Mouse (Mus musculus) gonadal fat pad, adult 2 months (tissue): ENCODE measurements at regions not wholly inside any gene's neighbourhood (a gene's known extent, or its start where the extent isn't known, plus 50 kb on each side); places are given as distances from the start of the nearest gene placed in this dataset.
A peak's percentile ranks its signal among the peaks of the same experiment; 100 is the strongest.
"Not testable (repeated sequence)": the region's sequence is repeated elsewhere in the genome, so short reads cannot be mapped to it uniquely, and the experiment has no call there.

Experiments
- DNase-seq: peaks from one replicate; pipeline ENCODE4 v3.0.0-alpha.2; 2012; ENCODE audit warnings: low read depth

DNA sequence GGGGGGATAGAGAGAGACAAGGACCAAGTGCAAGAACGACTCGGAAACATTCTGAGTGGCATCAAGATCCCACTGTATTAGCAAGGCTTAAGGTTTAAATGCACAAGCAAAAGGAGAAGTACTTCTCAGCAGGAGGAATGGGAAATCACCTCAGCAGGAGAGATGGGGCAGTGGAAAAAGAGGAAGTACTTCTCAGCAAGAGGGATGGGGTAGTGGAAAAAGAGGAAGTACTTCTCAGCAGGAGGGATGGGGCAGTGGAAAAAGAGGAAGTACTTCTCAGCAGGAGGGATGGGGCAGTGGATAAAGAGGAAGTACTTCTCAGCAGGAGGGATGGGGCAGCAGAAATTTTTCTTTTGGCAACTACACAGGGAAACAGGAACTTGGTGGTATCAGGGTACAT, 340.8 kb upstream of the Tbl1xr1 start:
- DNase-seq: not testable (repeated sequence)

DNA sequence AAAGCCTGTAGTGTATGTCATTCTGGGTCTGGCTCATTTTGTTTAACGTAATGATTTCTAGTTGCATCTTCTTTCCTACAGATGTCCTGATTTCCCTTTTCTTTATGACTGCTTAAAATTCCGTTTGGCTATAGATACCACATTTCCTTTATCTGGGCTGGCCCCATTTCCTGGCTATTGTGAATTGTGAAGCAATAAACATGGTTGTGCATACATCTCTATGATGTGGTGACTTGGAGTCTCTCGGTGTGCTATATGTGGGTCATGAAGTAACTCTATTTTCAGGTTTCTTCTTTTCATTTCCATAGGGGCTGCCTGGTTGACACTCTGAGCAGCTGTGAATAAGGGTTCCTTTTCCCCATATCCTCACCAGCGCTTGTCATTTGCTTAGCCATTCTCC, 336.7 kb upstream of the Tbl1xr1 start:
- no peak for DNase-seq

GRCm38 (mm10) chr3:21744107-21744506, 332.3 kb upstream of the Tbl1xr1 start:
- DNase-seq: no peak

GRCm38 (mm10) chr3:21760516-21761218, 315.8 kb upstream of the Tbl1xr1 start:
- no peak for DNase-seq

- no peak for DNase-seq
Measured at GRCm38 (mm10) chr3:21761219-21761600, 315.2 kb upstream of the Tbl1xr1 start.

GRCm38 (mm10) chr3:21761909-21762308, 314.5 kb upstream of the Tbl1xr1 start:
- DNase-seq: peak; percentile 45

DNA sequence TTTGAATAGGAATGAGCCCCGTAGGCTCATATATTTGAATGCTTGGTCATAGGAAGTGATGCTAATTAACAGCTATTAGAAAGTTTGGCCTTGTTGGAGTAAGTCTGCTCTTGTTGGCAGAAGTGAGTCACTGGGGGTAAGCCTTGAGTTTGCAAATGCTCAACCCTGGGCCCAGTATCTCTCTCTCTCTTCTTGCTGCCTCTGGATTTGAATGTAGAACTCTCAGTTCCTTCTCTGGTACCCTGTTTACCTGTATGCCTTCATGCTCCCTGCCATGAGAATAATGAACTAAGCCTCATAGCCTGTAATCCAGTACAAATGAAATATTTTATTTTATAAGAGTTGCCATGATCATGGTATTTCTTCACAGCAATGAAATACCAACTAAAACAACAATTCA, 308.4 kb upstream of the Tbl1xr1 start:
- DNase-seq: no peak

DNA sequence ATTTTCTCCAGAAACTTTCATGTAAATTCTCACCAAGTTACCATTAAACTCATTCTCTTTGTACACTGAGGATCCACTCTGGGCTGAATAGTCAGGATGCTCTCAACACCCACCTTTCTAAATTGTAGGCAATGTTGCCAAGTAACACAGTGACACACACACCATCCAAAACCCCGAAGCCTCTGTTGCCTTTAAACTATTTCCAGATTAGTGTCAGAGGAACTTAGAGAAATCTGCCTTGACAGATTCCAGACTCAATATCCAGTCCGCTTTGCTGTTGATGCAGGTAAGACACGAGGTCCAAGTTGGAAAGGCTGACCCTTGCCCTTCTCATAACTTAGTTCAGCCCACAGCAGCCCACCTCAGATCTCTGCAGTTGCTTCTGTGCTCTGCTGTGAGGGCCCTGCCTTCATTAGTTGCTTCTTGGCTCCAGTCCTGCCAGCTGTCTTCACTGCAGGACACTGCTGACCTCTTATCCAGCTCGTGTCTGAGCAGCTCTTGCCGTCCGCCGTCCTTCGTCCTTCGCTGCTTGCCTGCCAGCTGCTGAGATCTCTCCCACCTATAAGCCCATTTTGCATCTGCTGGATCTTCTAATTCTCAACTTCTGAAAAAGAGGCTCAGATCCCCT, 306.4 kb upstream of the Tbl1xr1 start:
- no peak for DNase-seq

- DNase-seq: no peak
Measured at GRCm38 (mm10) chr3:21771752-21772298, 304.6 kb upstream of the Tbl1xr1 start.

- no peak for DNase-seq
Measured at GRCm38 (mm10) chr3:21774172-21774842, 302.1 kb upstream of the Tbl1xr1 start.

- no peak for DNase-seq
Measured at GRCm38 (mm10) chr3:21778789-21779188, 297.7 kb upstream of the Tbl1xr1 start.

GRCm38 (mm10) chr3:21791983-21792631, 284.3 kb upstream of the Tbl1xr1 start:
- DNase-seq: no peak

- no peak for DNase-seq
Measured at GRCm38 (mm10) chr3:21798139-21798538, 278.3 kb upstream of the Tbl1xr1 start.

DNA sequence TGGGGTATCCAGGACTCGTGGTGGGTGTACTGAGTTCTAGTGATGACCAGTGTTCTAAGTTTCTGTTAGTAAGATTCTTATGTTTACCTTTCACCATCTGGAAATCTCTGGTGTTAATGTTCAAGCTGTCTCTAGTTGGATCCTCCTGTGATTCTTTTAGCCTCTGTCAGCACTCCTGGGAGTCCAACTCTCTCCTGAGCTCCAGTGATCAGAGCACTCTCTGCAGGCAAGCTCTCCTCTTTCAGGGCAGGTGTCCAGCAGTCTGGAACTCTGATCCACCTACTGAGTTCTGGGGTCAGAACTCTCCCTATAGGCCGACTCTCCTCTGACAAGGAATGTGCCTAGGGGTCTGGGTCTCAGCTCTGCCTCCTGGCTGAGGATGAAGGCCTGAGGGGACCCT, 272.6 kb upstream of the Tbl1xr1 start:
- not testable (repeated sequence) for DNase-seq

GRCm38 (mm10) chr3:21806494-21807157, 269.8 kb upstream of the Tbl1xr1 start:
- no peak for DNase-seq

GRCm38 (mm10) chr3:21808539-21808938, 267.9 kb upstream of the Tbl1xr1 start:
- DNase-seq: no peak

- no peak for DNase-seq
Measured at GRCm38 (mm10) chr3:21809769-21810470, 266.5 kb upstream of the Tbl1xr1 start.

DNA sequence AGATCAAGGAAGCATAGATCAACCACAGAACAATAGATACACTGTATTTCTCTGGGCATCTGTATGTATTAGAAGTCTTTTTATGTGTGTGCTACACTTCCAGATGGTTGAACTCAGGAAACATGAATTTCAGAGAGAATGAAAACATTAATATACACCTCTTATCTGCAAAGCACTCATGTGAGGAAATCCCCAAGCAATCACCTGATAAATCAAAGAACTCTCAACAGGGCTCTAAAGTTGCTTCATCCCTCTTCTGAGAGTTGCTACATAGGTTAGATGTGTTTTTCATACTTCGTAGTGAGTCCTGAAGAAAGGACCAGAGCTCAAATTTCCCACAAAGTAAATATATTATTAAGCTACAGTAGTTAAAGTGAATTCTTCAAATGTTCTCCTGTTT, 263.1 kb upstream of the Tbl1xr1 start:
- DNase-seq: no peak

DNA sequence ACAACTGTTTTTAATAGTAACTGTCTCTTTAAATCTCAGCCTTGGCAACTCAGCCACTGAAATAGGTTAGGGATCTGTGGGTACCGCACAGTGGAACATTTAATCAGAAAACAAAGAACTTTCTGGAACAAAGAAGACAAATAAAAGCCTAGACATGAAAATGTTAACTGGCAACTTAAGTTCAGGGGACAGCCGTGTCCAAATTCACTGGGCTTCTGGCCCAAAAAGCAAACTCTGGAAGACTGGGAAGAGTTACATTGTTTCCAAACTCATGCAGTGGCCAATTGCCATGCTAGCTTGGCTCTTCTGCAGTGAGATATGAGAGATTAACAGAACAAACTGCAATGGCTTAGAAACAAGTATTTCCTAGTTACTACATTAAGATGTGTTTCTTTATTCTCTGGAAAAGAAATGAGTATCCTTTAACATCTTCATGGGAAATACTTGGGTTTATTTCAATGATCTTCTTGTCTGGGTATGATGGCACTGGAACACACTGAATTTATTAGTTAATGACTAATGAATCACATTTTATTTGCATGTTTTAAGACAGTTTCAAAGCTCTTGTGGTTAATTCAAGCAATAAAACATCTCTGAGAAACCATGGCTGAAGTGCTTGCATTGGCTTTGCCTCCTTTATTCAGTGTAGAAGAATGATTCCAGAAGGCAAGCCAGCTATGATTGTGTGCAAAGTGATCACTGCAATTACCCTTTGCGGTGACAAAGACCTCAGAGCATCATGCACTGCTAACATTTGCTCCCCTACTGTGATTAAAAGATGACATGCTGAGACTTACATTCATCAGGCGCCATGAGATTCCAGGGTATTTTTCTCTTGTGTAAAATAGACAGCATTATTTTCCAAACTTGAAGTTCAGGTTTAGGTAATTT, 259.2 kb upstream of the Tbl1xr1 start:
- DNase-seq: peak; percentile 58

DNA sequence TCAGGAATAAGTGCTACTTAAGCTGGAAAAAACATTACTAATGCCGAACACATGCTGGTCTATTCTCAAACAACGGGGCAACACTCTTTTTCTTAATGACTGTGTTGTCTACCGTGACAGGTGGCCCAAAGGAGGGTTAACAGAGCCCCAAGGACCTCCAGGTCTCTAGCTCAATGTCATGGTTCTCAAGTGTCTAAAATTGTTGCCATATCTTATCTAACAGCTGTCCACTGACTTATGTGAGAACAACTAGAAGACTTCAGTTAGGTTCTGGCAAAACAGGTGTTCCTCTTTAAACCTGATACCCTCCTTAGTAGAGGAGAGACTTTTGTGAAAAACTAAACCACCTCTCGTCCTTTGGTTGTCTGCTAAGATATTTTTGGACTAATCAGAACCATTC, 257.4 kb upstream of the Tbl1xr1 start:
- no peak for DNase-seq
